8 mouse cellular contexts compared by ENCODE assay signal in genomic region chr12:69537675-69538361, GRCm38 (mm10). TPM values are rescaled to one million over a fixed set of nuclear protein-coding genes. Genes with fewer than 3 reads are reported as not detected.
DNase-seq lines count a peak whose midpoint lies in the region; ATAC-seq lines count a peak whose summit lies in the region.

No protein-coding gene starts in this region.

- no peaks in the 10 kb centered on the region for H3K9me3 ChIP-seq in intestine, embryonic 15.5 days
- no peaks in the 10 kb centered on the region for H3K9me3 ChIP-seq in limb, embryonic 15.5 days
- no peaks in the 10 kb centered on the region for H3K9me3 ChIP-seq in midbrain, embryonic 14.5 days (ENCODE audit: control insufficient read depth, low read length)

- no peaks in the 10 kb centered on the region for H3K27me3 ChIP-seq in intestine, embryonic 15.5 days (replicated peaks)
- no peaks in the 10 kb centered on the region for H3K27me3 ChIP-seq in limb, embryonic 15.5 days
- H3K27me3 ChIP-seq in midbrain, embryonic 14.5 days (ENCODE audit: control insufficient read depth, insufficient read depth, low read length) = no peaks in the 10 kb centered on the region

- 11% methylated on average over 19 of the region's 19 CpGs for WGBS in intestine, embryonic 15.5 days
- 21% methylated on average over 19 of the region's 19 CpGs for WGBS in limb, embryonic 15.5 days
- 69% methylated on average over 19 of the region's 19 CpGs for WGBS in midbrain, embryonic 14.5 days

- DNase-seq in layer of hippocampus, adult 8-10 months (ENCODE audit: low spot score in 2 of 2) = peak; percentile 7 to 11
- no peak for DNase-seq in layer of hippocampus, adult 18-20 months (ENCODE audit: low spot score in 2 of 2)
- peak; percentile 55 for DNase-seq in embryo, embryonic 9.5 days (ENCODE audit: extremely low spot score)
- DNase-seq in midbrain, embryonic 14.5 days = peak; percentile 15
- DNase-seq in thymus, postnatal 0 days (ENCODE audit: low spot score) = peak; percentile 70

- peak overlapping the region; percentile 89 for H3K27ac ChIP-seq in intestine, embryonic 15.5 days
- peak overlapping the region; percentile 92 for H3K27ac ChIP-seq in limb, embryonic 15.5 days
- peak overlapping the region; percentile 17; the same call in 1 of the 2 replicates for H3K27ac ChIP-seq in midbrain, embryonic 14.5 days (replicated peaks; ENCODE audit: low read depth, low read length)

- peak overlapping the region; percentile 25 for H3K4me3 ChIP-seq in intestine, embryonic 15.5 days (replicated peaks)
- peak overlapping the region; percentile 9 for H3K4me3 ChIP-seq in limb, embryonic 15.5 days
- no peak overlapping the region for H3K4me3 ChIP-seq in midbrain, embryonic 14.5 days (replicated peaks; ENCODE audit: low read depth, low read length)

- H3K4me1 ChIP-seq in intestine, embryonic 15.5 days (replicated peaks) = peaks cover 18% of the 10 kb centered on the region
- peaks cover 32% of the 10 kb centered on the region for H3K4me1 ChIP-seq in limb, embryonic 15.5 days
- 0 out of 2 replicates have a peak, but pooled peaks cover 3% of the 10 kb centered on the region for H3K4me1 ChIP-seq in midbrain, embryonic 14.5 days (ENCODE audit: control insufficient read depth, insufficient read depth, low read length)

- H3K4me2 ChIP-seq in intestine, embryonic 15.5 days (replicated peaks) = peak overlapping the region; percentile 70
- H3K4me2 ChIP-seq in limb, embryonic 15.5 days = peak overlapping the region; percentile 32
- no peak overlapping the region for H3K4me2 ChIP-seq in midbrain, embryonic 14.5 days (ENCODE audit: low read length)

- ATAC-seq in granulocyte monocyte progenitor cell, adult 5-6 weeks (replicated peaks; ENCODE audit: poor library complexity, severe bottlenecking) = peak; percentile 64
- ATAC-seq in intestine, embryonic 15.5 days = peak; percentile 73
- ATAC-seq in limb, embryonic 15.5 days (ENCODE audit: insufficient number of reproducible peaks, low FRiP score, low TSS enrichment, low read depth) = peak; percentile 59
- no peak for ATAC-seq in midbrain, embryonic 14.5 days (ENCODE audit: low FRiP score, low TSS enrichment)

- peak overlapping the region; percentile 28; the same call in 1 of the 2 replicates for H3K9ac ChIP-seq in intestine, embryonic 15.5 days
- 0 out of 2 replicates have a peak overlapping the region, but pooled peaks have one; percentile 1 for H3K9ac ChIP-seq in limb, embryonic 15.5 days
- H3K9ac ChIP-seq in midbrain, embryonic 14.5 days (replicated peaks; ENCODE audit: low read length) = no peak overlapping the region

- H3K36me3 ChIP-seq in intestine, embryonic 15.5 days = no peaks in the 10 kb centered on the region
- H3K36me3 ChIP-seq in limb, embryonic 15.5 days = no peaks in the 10 kb centered on the region
- H3K36me3 ChIP-seq in midbrain, embryonic 14.5 days (ENCODE audit: control insufficient read depth, insufficient read depth, low read length) = no peaks in the 10 kb centered on the region

RNA-seq across cellular contexts. Expression of gene Vcpkmt, which starts 45.0 kb away (rescaled TPM):
- total RNA-seq in layer of hippocampus, adult 8-10 months (2022) = 10 to 100 TPM; 19.9 to 22.4 (median 20.1) TPM
- total RNA-seq in layer of hippocampus, adult 18-20 months (2021) = 10 to 100 TPM; 20.2 to 20.8 TPM
- total RNA-seq in granulocyte monocyte progenitor cell, adult 5-6 weeks (2014; fragmentation: Nextera tagmentation) = 7.0 and 12.9 TPM in 2 replicates
- total RNA-seq in granulocyte monocyte progenitor cell, adult 5-6 weeks (2017) = 17.3 and 17.4 TPM in 2 replicates
- 25.6 and 26.7 TPM in 2 replicates for polyA plus RNA-seq in intestine, embryonic 15.5 days (2015; fragmentation: Nextera tagmentation; extraction: Ambion mirVana)
- 29.4 TPM in 2 replicates for polyA plus RNA-seq in limb, embryonic 15.5 days (2015; fragmentation: Nextera tagmentation; extraction: Ambion mirVana)
- polyA plus RNA-seq in midbrain, embryonic 14.5 days (2014; fragmentation: Nextera tagmentation; extraction: Ambion mirVana) = 19.8 and 22.1 TPM in 2 replicates
- polyA plus RNA-seq in thymus, postnatal 0 days (2015; fragmentation: Nextera tagmentation; extraction: Ambion mirVana) = 29.6 and 29.9 TPM in 2 replicates

Comparison
In these comparisons a context has a peak if more than half of its experiments do, and no peak if none do; other contexts are left out.
1. DNase-seq: peak in layer of hippocampus, adult 8-10 months (2 of 2), embryo, embryonic 9.5 days (single experiment), midbrain, embryonic 14.5 days (single experiment) and thymus, postnatal 0 days (single experiment); none in layer of hippocampus, adult 18-20 months (0 of 2).
2. H3K27ac ChIP-seq: peak in every context shown above with its lines; median percentile 92 in limb, embryonic 15.5 days; 89 in intestine, embryonic 15.5 days; 17 in midbrain, embryonic 14.5 days.